Mouse (Mus musculus) kidney, embryonic 14.5 days (tissue): Measurements from ENCODE around the gene Efemp2. TPM values are rescaled to one million over a fixed set of nuclear protein-coding genes. Genes with fewer than 3 reads are reported as not detected.

ENCODE experiments used
- ATAC-seq: fragments of 200-750 bp; cut with Nextera tagmentation; 2 replicates; pipeline ENCODE4 v1.8.0; 2017; ENCODE audit warnings: moderate number of reproducible peaks, mild to moderate bottlenecking, moderate TSS enrichment, moderate library complexity; ENCODE audit not compliant: low FRiP score, low TSS enrichment
- H3K27ac ChIP-seq: fragments of 300-500 bp; sonication (generic); 2 replicates; pipeline ENCODE4 v1.5.1; 2014; ENCODE audit warnings: low read depth, mild to moderate bottlenecking, low read length, moderate library complexity, mixed read lengths
- H3K27me3 ChIP-seq: fragments of 300-500 bp; sonication (generic); 2 replicates; pipeline ENCODE4 v1.6.1; 2014; ENCODE audit warnings: mild to moderate bottlenecking, low read length; ENCODE audit not compliant: control insufficient read depth, insufficient read depth
- H3K36me3 ChIP-seq: fragments of 300-500 bp; sonication (generic); 2 replicates; pipeline ENCODE4 v1.6.1; 2014; ENCODE audit warnings: low read length, mixed read lengths; ENCODE audit not compliant: control insufficient read depth, insufficient read depth
- H3K4me1 ChIP-seq: fragments of 300-500 bp; sonication (generic); 2 replicates; pipeline ENCODE4 v1.6.1; 2014; ENCODE audit warnings: low read length, mixed read lengths; ENCODE audit not compliant: control insufficient read depth, insufficient read depth
- H3K4me2 ChIP-seq: fragments of 300-500 bp; sonication (generic); replicated peaks from 2 replicates; pipeline ENCODE4 v1.6.1; 2014; ENCODE audit warnings: low read depth, mild to moderate bottlenecking, low read length
- H3K4me3 ChIP-seq: fragments of 300-500 bp; sonication (generic); 2 replicates; pipeline ENCODE4 v1.5.1; 2014; ENCODE audit warnings: mild to moderate bottlenecking, low read length
- H3K9ac ChIP-seq: fragments of 300-500 bp; sonication (generic); 2 replicates; pipeline ENCODE4 v1.6.1; 2014; ENCODE audit warnings: low read depth, mild to moderate bottlenecking, low read length, moderate library complexity
- H3K9me3 ChIP-seq: fragments of 300-500 bp; sonication (generic); 2 replicates; pipeline ENCODE4 v1.6.1; 2016; ENCODE audit warnings: low read length; ENCODE audit not compliant: control insufficient read depth
- WGBS: fragments of 180-500 bp; shearing (Covaris S2); extraction: QIAGEN DNeasy Blood & Tissue Kit; methylation state at CpG from one replicate; pipeline ENCODE4 v1.1.7; 2014; 5-methylcytosine and 5-hydroxymethylcytosine counted together
- polyA plus RNA-seq: library from polyadenylated mRNA; unstranded; fragments of >200 nt; fragmentation: Nextera tagmentation; extraction: Ambion mirVana; gene quantifications from 2 replicates; pipeline ENCODE4 v1.2.1, GENCODE M21; 2014

The Efemp2 gene
- polyA plus RNA-seq, 1 experiment from 2014 or later = 139 TPM

- Histone ChIP-seq H3K9ac (no peak overlapping the region), H3K4me2 (no peak overlapping the region), H3K9me3 (no peaks in the 10 kb centered on the region), H3K27me3 (no peaks in the 10 kb centered on the region), H3K36me3 (peaks cover 23% of the 10 kb centered on the region), H3K4me1 (no peaks in the 10 kb centered on the region), H3K4me3 (no peak overlapping the region), H3K27ac (no peak overlapping the region)
- 86% methylated on average over 2 of the region's 2 CpGs for WGBS
- no peak for ATAC-seq
Observed at GRCm38 (mm10) chr19:5500330-5500875, 26.6 kb downstream of the Efemp2 start.

- WGBS = 58% methylated on average over 17 of the region's 17 CpGs
- peaks cover 6% of the 10 kb centered on the region; the same call in 1 of the 2 replicates for H3K9me3 ChIP-seq
- no peak within 1 kb of the TSS for H3K9ac ChIP-seq
- no peak; the same call in 1 of the 2 replicates for ATAC-seq
- no peaks in the 10 kb centered on the region for H3K4me1 ChIP-seq
- H3K36me3 ChIP-seq = no peaks in the 10 kb centered on the region
- H3K4me3 ChIP-seq = no peak within 1 kb of the TSS; the same call in 1 of the 2 replicates
- peak within 1 kb of the TSS; percentile 22 for H3K4me2 ChIP-seq
- H3K27me3 ChIP-seq = no peaks in the 10 kb centered on the region
- no peak within 1 kb of the TSS for H3K27ac ChIP-seq
Observed at GRCm38 (mm10) chr19:5503687-5504086, 29.9 kb downstream of the Efemp2 start, which contains the start of gene 1700020D05Rik. Gene 1700020D05Rik, minus strand, starts transcription at chr19:5503787.

- 4% methylated on average over 47 of the region's 47 CpGs for WGBS
- peak; percentile 99 for ATAC-seq
- H3K27ac ChIP-seq = 0 out of 2 replicates have a peak within 1 kb of the TSS, but pooled peaks have one; percentile 1
Observed at GRCm38 (mm10) chr19:5510031-5511026, 36.6 kb downstream of the Efemp2 start, which contains the start of gene Snx32. Gene Snx32, minus strand, starts transcription at chr19:5510538.

GRCm38 (mm10) chr19:5511074-5511632 lies 37.4 kb downstream of the Efemp2 start:
- 49% methylated on average over 15 of the region's 15 CpGs for WGBS
- no peak for ATAC-seq
- H3K9ac ChIP-seq = peak overlapping the region; percentile 60

More at GRCm38 (mm10) chr19:5510031-5511026, 36.6 kb downstream of the Efemp2 start, which contains the start of gene Snx32:
- peak within 1 kb of the TSS; percentile 60 for H3K9ac ChIP-seq
- H3K36me3 ChIP-seq = no peaks in the 10 kb centered on the region
- H3K4me1 ChIP-seq = peaks cover 6% of the 10 kb centered on the region; the same call in 1 of the 2 replicates
- no peaks in the 10 kb centered on the region for H3K27me3 ChIP-seq
- peak within 1 kb of the TSS; percentile 48 for H3K4me3 ChIP-seq
- peak within 1 kb of the TSS; percentile 82 for H3K4me2 ChIP-seq
- H3K9me3 ChIP-seq = peaks cover 9% of the 10 kb centered on the region; the same call in 1 of the 2 replicates

GRCm38 (mm10) chr19:5512091-5513004 lies 38.6 kb downstream of the Efemp2 start:
- WGBS = 78% methylated on average over 12 of the region's 12 CpGs

More at GRCm38 (mm10) chr19:5511074-5511632, 37.4 kb downstream of the Efemp2 start:
- H3K27me3 ChIP-seq = no peaks in the 10 kb centered on the region
- H3K4me3 ChIP-seq = peak overlapping the region; percentile 48
- peaks cover 6% of the 10 kb centered on the region; the same call in 1 of the 2 replicates for H3K4me1 ChIP-seq
- no peak overlapping the region for H3K27ac ChIP-seq
- peaks cover 9% of the 10 kb centered on the region; the same call in 1 of the 2 replicates for H3K9me3 ChIP-seq
- H3K4me2 ChIP-seq = peak overlapping the region; percentile 82
- no peaks in the 10 kb centered on the region for H3K36me3 ChIP-seq

GRCm38 (mm10) chr19:5513005-5513349 lies 39.2 kb downstream of the Efemp2 start:
- Histone ChIP-seq H3K36me3 (no peaks in the 10 kb centered on the region), H3K27me3 (no peaks in the 10 kb centered on the region), H3K4me2 (no peak overlapping the region), H3K27ac (no peak overlapping the region), H3K9ac (no peak overlapping the region), H3K9me3 (peaks cover 8% of the 10 kb centered on the region; the same call in 1 of the 2 replicates), H3K4me3 (no peak overlapping the region), H3K4me1 (peaks cover 6% of the 10 kb centered on the region; the same call in 1 of the 2 replicates)
- 81% methylated on average over 3 of the region's 3 CpGs for WGBS
- no peak for ATAC-seq

More at GRCm38 (mm10) chr19:5512091-5513004, 38.6 kb downstream of the Efemp2 start:
- H3K9me3 ChIP-seq = peaks cover 9% of the 10 kb centered on the region; the same call in 1 of the 2 replicates
- H3K4me2 ChIP-seq = no peak overlapping the region
- no peak overlapping the region for H3K4me3 ChIP-seq
- H3K27me3 ChIP-seq = no peaks in the 10 kb centered on the region
- no peak overlapping the region for H3K27ac ChIP-seq
- no peak for ATAC-seq
- no peak overlapping the region for H3K9ac ChIP-seq
- H3K36me3 ChIP-seq = no peaks in the 10 kb centered on the region
- H3K4me1 ChIP-seq = peaks cover 6% of the 10 kb centered on the region; the same call in 1 of the 2 replicates

- ATAC-seq = no peak
- H3K27ac ChIP-seq = no peak overlapping the region
- no peaks in the 10 kb centered on the region for H3K27me3 ChIP-seq
- peaks cover 3% of the 10 kb centered on the region; the same call in 1 of the 2 replicates for H3K4me1 ChIP-seq
- WGBS = 85% methylated on average over 7 of the region's 7 CpGs
- H3K36me3 ChIP-seq = no peaks in the 10 kb centered on the region
- H3K9me3 ChIP-seq = no peaks in the 10 kb centered on the region
- no peak overlapping the region for H3K9ac ChIP-seq
- no peak overlapping the region for H3K4me2 ChIP-seq
- no peak overlapping the region for H3K4me3 ChIP-seq
Observed at GRCm38 (mm10) chr19:5515840-5516777, 42.4 kb downstream of the Efemp2 start.
